Mouse (Mus musculus) hematopoietic stem cell, adult 5-6 weeks (primary cell): Measurements from ENCODE around the gene Dars2. TPM values are rescaled to one million over a fixed set of nuclear protein-coding genes. Genes with fewer than 3 reads are reported as not detected.

Source experiments
- ATAC-seq, 2 experiments: fragments of 125-278 bp in 1 of 2; replicated peaks in 1 of 2; 2 replicates each; pipeline ENCODE4 v1.8.0; 2016 to 2017; ENCODE audit warnings: inconsistent platforms in 2 of 2, mild to moderate bottlenecking in 2 of 2, moderate number of reproducible peaks in 2 of 2, low read depth in 1 of 2, moderate TSS enrichment in 1 of 2; ENCODE audit not compliant: low FRiP score in 2 of 2, poor library complexity in 2 of 2, severe bottlenecking in 2 of 2, insufficient read depth in 1 of 2, low TSS enrichment in 1 of 2
- total RNA-seq: library from RNA; stranded (forward); fragments of 172-1452, 232-1000 nt; gene quantifications from 2 replicates; pipeline ENCODE4 v1.2.3, GENCODE M21; 2017

The Dars2 gene
- 29.7 and 35.8 TPM in 2 replicates for total RNA-seq

DNA sequence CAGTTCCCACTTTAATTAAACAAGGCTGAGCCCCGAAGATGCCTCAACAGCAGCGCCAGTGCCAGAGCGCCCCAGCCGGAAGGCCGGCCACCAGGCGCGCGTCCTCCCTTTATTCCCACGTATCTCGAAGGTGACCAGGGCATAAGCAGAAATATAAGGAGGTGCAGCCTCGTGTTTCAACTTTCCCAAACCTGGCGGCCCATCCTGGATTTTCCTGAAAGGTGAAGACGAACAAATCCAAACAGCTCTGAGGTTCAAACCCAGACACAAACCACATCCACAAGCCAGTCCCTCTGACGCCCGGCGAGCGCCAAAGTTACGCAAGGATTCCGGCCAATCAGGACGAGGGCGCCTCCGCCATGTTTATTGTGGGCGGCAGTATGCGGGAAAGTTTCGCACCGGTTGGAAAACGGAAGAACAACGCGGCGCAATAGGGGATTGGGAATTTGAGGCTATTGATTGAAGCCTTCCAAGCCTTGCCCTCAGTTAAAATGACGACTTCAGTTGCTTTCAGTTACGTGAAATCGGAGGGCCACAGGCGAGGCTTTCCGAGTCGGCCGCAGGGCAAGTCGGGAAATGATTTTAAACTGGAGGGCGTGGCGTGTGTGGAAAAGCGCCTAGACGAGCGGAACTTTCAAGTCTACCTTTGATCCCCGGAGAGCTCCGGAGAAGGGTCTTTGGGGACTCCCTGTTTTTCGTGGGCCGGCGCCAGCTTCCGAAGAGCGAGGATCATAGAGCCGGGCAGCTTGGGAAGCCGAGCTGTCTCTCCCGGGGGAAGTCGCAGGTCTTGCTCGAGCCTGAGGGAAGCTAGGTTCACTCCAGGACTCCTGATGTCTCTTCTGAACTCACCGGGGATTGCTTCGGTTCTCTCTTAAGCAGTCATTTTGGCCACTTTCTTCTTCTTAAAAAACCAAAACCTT is at the start of gene Dars2, which contains the start of gene Cenpl:
Gene Dars2 (minus strand): TSS at position 307 of the 920 bp plus-strand sequence.
Gene Cenpl (plus strand): TSS at position 362 of the 920 bp plus-strand sequence.
- peak; percentile 96 for ATAC-seq

DNA sequence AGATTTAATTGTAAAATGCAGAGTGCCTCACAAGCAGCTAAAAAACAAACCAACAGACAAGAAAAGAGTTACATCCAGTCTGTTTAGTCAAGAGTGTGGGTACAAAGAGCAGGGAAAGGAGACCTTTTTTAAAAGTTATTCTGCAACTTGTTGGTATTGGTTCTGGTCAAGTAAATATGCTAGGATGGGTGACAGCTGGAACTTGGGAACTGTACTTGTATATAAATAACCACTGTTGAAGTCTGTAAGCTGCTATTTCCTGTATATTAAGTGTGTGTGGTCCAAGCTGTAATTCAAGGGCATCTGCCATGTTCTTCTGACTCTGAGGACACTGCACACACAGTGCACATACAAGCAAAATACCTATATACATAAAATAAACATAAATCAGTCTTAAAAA is 44.1 kb upstream of the Dars2 start:
- ATAC-seq = no peak

DNA sequence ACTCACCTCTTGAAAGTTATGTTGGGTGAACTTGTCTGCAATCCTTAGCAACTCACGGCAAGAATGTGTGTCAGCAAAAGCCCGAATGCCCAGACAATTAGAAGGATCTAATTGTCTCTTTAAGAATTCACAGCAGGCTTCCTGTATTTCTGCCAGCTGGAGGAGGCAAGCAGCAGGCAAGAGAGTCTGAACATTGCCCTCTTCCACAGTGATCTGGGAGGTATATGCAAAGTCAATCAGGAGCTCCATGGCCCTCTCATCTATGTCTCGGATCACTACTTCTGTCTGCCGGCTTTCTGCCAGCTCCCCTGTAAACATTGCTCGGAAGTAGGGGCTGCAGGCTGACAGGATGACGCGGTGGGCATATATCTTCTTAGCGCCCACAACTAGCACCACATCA is 38.8 kb upstream of the Dars2 start:
- ATAC-seq = no peak

DNA sequence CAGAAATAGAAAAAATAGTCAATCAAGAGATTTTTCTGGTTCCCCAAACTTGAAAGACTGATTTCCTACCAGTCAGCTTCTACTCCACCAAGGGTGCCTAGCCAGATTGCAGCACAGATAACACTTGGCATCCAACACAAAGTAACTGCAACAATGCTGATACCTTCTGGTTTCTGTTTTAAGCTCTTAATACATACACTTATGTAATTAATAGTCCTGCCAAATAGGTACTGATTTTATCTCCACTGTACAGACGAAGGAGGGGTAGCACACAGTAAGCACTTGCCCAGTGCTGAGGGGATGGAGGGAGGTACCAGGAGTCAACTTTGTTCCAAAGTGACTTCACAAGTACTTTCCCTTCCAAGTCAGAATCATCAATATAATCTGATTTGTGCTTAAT is 33.4 kb upstream of the Dars2 start:
- ATAC-seq = no peak

DNA sequence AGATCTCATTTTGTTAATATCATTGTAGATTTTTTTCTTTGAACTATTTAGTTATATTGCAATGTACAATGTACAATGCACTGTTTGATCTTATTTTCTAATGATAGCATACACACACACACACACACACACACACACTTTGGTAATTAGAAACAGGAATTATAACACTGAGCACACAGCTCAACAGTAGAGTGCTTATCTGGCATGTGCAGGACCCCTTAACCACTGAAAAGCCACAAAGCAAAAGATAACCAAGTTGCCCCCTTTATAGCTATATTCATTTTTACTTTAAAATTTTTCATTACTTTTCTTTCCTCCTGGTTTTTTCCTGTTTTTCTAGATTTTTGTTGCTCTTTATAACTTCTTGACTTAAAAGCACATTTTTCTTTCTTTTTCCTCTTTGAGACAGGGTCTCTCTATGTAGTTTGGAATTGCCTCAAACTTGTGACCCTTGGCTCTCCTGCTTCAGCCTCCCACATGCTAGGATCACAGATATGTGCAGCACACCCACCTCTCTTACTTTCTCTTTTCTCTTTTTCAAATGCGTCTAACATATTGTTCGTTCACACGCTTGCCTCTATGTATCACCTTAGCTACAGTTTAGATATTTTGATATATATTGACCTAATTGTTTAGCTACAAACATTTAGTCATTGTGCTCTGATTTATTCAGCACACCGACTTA is 29.4 kb upstream of the Dars2 start:
- ATAC-seq = no peak

DNA sequence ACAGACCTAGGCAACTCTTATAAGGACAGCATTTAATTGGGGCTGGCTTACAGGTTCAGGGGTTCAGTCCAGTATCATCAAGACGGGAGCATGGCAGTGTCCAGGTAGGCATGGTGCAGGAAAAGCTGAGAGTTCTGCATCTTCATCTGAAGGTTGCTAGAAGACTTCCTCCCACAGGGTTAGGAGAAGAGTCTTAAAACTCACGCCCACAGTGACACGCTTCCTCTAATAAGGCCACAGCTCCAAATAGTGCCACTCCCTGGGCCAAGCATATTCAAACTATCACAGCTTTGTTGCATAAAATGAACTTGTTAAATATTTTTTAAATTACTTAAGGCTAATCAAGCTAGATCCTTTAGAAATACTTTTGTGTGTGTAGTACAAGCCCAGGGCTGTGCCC is 6.8 kb upstream of the Dars2 start:
- no peak for ATAC-seq

DNA sequence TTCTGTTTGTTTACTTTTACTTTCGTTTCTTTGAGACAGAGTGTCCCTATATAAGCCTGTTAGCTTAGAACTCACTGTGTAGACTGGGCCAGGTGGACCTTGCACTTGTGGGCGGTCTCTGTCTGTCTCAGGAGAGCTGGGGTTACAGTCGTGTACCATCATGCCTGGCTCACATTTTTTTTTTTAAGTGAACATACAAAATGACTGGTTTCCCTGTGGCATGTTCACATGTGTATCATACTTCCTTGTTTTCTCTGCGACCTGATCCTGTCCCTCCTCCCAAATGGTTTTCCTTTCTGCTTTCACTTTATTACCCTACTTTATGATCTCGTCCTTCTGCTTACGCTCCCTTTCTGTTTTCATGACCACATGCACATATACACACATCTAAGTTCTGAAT is 5.8 kb upstream of the Dars2 start:
- peak; percentile 62 to 63; a peak in 3 of 4 replicates for ATAC-seq

DNA sequence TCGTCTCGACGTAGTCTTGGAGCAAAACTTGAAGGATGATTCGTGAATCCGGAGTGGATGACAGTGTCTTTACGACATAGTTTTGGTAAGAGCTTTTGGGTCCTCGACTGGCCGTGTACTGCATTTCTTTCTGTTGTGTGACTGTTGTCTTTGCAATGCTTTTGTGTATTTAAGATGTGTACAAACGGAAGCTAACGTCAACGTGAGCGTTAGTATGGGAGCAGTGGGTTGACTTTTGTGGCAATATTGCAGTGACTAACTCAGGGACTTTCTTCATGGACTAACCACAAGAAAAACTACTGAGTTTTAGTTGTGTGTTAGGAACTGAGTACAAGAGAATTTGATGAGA is 788 bp upstream of the Dars2 start:
- ATAC-seq = no peak

DNA sequence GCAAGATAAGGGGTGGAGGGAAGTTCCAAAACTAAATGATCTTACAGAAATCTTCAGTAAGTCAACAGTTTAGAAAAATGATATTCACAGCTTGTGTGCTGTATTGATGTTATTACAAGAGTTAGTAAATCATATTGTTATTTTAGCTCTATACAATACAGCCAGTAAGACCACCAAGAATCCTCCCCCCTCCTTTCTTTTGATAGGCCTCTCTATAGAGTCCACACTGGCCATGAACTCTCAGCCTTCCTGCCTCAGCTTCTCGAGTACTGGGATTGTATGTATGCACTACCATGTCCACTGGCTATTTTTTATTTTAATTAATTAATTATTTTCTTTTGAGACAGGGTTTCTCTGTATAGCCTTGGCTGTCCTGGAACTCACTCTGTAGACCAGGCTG is 7.1 kb downstream of the Dars2 start:
- no peak for ATAC-seq

DNA sequence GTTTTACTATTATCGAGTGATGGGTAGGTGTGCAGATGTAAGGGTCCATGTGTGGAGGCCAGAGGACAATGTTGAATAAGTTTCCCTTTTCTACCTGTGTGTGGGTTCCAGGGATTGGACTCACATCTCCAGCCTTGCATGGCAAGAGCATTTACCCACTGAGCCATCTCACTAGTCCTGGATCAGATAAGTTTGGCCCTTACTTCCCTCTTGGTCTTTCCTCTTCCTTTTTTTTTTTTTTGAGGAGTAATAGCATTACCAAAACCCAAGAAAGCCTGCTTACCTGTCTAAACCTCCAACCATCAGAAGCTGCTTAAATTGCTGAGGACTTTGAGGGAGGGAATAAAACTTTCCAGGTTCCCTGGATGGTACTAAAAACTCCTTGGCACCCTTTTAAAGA is 13.3 kb downstream of the Dars2 start:
- no peak for ATAC-seq

DNA sequence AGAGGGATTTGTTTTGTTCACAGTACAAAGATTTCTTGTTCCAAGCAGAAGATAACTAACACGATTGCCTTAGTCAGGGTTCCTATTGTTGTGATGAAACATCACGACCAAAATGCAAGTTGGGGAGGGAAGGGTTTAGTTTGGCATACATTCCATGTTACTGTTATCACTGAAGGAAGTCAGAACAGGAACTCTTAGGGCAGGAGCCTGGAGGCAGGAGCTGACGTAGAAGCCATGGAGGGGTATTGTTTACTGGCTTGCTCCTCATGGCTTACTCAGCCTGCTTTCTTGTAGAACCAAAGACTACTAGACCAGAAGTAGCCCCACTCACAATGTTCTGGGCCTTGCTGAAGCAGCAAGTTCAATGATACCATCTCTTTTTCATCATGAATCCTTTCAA is 23.5 kb downstream of the Dars2 start:
- ATAC-seq = no peak

DNA sequence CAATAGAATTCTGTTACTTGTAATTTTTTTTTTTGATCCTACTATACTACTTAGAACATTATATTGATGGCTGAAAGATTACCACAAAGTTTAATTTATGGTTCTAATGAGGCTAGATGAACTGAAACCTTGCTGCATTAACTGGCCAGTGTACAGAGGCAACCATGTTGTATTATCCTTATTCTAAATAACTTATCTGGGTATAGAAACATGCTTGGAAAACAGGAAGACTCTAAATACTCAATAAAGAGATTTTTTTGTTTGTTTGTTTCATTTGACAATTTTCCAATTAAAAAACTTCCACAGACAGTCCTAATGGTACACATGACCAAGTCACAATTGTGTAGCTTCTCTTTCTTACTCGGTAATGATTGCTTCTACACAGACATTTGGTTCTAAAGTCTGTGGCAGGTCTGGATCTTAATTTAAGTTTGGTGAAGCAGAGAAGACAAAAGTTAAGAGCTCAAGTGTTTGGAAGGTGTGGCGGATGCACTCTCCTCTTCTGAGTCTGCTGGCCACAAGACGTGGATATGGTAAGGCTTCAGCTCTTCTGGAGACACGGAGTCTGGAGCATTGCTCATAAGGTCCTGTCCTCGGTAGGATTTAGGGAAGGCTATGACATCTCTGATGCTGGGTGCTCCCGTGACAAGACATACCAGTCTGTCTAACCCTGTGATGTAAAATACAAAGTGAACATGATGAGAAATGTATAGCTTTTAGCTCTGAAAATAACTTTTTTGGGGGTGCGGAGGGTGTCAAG is 29.0 kb downstream of the Dars2 start:
- no peak for ATAC-seq

DNA sequence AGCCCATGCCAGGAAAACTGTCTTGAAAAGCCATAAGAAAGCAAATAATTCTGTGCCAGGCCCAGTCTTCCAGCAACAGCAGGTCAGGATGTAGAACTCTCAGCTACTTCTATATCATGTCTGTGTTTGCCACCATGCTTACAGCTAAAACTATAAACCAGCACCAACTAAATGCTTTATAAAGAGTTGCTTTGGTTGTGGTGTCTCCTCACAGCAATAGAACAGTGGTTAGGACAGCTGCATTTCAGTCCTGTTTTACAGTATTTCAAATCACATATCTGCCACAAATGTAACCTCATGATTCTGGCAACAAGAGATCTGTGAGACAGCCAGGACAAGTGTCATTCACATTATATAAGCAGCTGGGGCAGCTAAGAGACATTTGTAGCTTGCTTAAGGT is 29.6 kb downstream of the Dars2 start:
- no peak for ATAC-seq

DNA sequence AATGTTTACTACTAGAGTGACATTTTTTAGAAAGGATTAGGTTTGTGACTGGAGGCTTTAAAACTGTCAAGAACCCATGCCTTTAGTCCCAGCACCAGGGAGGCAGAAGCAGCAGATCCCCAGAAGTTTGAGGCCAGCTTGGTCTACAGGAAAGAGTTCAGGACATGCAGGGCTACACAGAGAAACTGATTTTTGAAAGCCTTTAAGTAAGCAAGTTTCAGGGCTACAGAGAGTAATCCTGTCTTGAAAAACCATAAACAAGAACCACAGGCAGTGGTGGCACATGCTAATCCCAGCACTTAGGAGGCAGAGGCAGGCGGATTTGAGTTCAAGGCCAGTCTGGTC is 30.1 kb downstream of the Dars2 start:
- no peak for ATAC-seq

DNA sequence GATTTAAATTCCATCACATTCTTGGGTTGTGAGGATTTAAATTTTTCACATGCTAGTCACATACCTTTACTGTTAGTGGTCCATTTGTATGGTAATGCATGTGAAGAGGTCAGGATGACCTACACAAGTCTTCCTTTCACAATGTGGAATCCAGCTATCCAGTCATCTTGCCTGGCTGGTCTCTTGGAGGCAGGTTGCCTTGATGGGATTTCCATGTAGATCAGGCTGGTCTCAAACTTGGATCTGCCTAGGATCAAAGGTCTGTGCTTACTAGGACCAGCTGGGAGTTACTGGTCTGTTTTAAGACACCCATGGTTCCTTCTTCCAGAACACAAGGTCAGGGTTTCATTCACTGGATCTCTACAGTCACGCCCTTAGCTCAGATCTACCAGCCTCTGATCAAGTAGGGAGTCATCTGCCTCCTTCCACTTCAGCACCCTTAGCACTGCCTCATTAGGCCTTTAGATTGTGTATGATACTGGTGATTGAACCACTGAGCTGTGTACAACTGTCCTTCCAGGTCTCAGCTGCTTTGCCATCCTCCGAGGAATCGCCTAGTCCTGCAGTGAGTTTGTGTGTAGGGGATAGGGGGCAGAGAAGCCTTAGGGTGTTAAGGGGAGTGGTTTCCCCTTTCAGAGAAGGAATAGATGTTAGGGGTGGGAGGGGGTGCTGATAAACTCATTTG is 30.6 kb downstream of the Dars2 start:
- ATAC-seq = peak; percentile 7 to 17; a peak in 1 of 4 replicates

DNA sequence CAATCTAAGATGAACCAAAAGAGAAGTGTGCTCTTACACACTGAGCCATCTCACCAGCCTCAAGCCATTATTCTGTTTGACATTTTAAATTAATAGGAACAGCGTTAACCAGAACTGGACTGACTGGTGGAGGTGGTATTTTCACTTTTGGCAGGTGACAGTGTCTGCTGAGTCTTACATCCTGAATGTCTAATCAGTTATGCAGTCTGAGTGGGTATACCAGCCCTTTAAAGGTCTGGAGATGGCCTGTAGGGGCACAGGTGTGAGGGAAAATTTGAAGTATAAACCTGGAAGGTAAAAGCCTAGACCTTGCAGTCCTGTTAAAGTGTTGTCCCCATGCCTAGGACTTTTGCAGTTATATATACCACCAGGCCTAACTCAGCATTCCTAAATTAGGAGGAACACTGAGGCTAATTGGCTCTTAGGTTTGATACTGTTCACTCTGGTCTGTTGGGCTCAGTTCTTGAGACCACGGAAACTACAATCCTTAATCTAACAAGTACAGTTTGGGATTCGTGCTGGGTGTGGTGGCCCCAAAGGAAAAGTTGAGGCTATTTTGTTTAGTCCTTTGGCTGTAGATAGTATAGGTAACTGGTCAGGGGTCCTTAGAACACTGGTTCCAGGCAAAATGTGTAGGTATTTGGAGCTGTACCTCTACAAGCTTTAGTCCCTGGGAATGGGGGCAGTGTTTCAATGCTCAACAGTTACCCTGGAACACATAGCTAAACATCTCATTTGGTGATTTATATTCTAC is 31.3 kb downstream of the Dars2 start:
- no peak for ATAC-seq

DNA sequence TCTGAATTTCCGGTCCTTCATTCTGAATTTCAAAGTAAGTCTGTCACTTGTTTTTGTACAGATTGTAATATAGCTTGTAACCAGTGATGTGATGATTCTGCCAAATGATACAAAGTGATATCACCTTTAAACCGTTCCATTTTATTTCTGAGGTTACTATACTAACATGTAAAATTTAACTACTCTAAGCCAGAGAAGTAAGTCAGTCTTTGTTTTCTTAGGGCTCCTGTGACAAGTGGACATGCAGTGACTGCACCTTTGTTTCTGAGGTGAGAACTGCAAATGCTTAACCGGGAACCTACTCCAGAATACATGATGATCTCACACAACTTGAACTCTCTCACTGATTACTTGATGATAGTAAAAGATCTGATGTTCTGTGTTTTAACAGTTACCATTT is 32.5 kb downstream of the Dars2 start:
- no peak for ATAC-seq
